Mouse (Mus musculus) urinary bladder, postnatal 4 days (tissue): ENCODE data around the gene Fam92b.

Source experiments
- DNase-seq, 2 experiments: peaks; one replicate each; pipeline ENCODE4 v3.0.0; 2021 to 2022; ENCODE audit warnings: low spot score in 2 of 2

Fam92b gene

GRCm38 (mm10) chr8:120177318-120178123, at the start of gene Fam92b:
Fam92b (minus strand) TSS chr8:120177466.
- peak in 1 of 2 experiments; percentile 72 for DNase-seq

GRCm38 (mm10) chr8:120225421-120226151, 48.3 kb upstream of the Fam92b start:
- DNase-seq = no peak

GRCm38 (mm10) chr8:120224521-120225420, 47.5 kb upstream of the Fam92b start:
- no peak for DNase-seq

GRCm38 (mm10) chr8:120222548-120222947, 45.3 kb upstream of the Fam92b start:
- no peak for DNase-seq

- DNase-seq = no peak
These were observed 39.9 kb upstream of the Fam92b start for GRCm38 (mm10) chr8:120216855-120217830.

GRCm38 (mm10) chr8:120215416-120216141, 38.3 kb upstream of the Fam92b start:
- DNase-seq = no peak

GRCm38 (mm10) chr8:120213939-120214338, 36.7 kb upstream of the Fam92b start:
- DNase-seq = no peak

- DNase-seq = no peak
These were observed 36.0 kb upstream of the Fam92b start for GRCm38 (mm10) chr8:120213229-120213628.

GRCm38 (mm10) chr8:120212596-120212995, 35.3 kb upstream of the Fam92b start:
- DNase-seq = no peak

GRCm38 (mm10) chr8:120211345-120211744, 34.1 kb upstream of the Fam92b start:
- no peak for DNase-seq

- DNase-seq = no peak
These were observed 30.8 kb upstream of the Fam92b start for GRCm38 (mm10) chr8:120208113-120208512.

GRCm38 (mm10) chr8:120207364-120207763, 30.1 kb upstream of the Fam92b start:
- no peak for DNase-seq

GRCm38 (mm10) chr8:120205916-120206315, 28.6 kb upstream of the Fam92b start:
- no peak for DNase-seq

GRCm38 (mm10) chr8:120204736-120205360, 27.6 kb upstream of the Fam92b start:
- peak in 1 of 2 experiments; percentile 73 for DNase-seq

- no peak for DNase-seq
These were observed 25.3 kb upstream of the Fam92b start for GRCm38 (mm10) chr8:120202546-120202945.

GRCm38 (mm10) chr8:120201351-120201750, 24.1 kb upstream of the Fam92b start:
- no peak for DNase-seq

- DNase-seq = no peak
These were observed 14.9 kb upstream of the Fam92b start for GRCm38 (mm10) chr8:120192118-120192517.

- DNase-seq = no peak
These were observed 14.4 kb upstream of the Fam92b start for GRCm38 (mm10) chr8:120191633-120192032.

- DNase-seq = peak; percentile 94 to 98
These were observed 13.6 kb upstream of the Fam92b start for GRCm38 (mm10) chr8:120190810-120191413.
